Mouse (Mus musculus): ENCODE measurements around the gene Dph1.
A peak's percentile ranks its signal among the peaks of the same experiment; 100 is the strongest.

Gene Dph1

DNA sequence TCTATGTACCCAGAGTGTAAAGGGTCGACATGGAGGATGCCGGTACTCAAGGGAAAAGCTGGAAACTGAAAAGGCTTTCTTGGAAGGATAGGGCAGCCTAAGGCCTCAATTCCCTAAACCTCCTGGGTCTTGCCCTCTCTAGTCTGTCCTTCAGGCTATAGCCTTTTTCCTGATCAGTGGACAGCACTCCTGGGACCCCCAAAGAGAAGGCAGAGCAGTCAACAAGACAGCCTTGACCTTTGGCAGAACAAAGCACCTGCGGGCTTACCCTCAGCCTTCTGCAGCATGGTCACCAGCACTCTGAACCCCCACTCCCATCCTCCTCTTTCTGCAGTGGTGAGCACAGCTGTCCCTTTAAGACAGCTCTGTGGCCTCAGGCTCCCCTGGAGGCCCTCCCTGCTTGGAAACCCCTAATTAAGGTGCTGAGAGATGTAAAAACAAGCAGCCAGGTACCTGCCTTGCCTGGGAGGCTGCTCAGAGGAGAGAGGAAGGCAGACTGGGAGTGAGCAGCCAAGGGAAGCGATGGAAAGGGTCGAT lies at the start of gene Dph1:
Gene Dph1, minus strand, starts transcription at position 337 of the 537 bp plus-strand sequence.
- H3K9me3 ChIP-seq (ENCODE audit: low read length), result no peaks in the 10 kb centered on the region
- TF ChIP-seq NANOG (IDR thresholded peaks at IDR 0.05; ENCODE audit: borderline replicate concordance, low read length) (no peak), POU5F1 (IDR thresholded peaks at IDR 0.05; ENCODE audit: borderline replicate concordance, low read length) (no peak), CTCF (conservative IDR thresholded peaks at IDR 0.05; ENCODE audit: low read length) (no peak)

DNA sequence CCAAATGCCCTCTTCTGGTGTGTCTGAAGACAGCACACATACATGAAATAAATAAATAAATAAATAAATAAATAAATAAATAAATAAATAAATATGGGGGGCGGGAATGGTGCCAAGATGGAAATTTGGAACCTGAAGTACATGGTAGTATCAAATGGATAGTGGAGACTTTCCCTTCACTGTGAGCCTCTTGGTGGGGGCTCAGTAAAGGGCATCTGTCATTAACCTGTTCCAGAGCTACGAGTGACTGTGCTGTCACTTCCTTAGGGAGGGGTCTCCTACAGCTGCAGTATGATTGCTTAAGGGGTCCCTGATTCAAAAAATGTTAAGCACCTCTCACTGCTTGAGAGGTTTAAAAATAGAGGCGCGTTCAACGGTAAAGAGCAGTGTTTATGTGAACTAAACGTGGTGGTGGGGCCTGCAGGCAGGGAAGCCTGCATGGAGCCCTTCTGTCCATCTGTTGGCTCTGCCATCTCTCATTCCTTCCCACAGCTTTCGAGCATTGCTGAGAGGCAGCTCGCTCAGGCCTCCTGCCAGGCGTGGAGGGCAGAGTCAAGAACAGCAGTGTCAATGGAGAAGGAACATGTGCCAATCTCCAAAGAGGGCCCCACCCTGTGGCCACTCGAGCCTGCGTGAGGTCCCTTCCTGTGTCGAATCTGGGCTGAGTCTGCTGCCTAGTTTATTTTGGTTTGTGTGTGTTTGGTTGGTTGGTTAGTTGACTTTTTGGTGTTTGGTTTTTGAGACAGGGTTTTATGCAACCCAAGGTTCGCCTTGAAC lies 49.3 kb upstream of the Dph1 start:
- no peak overlapping the region for H3K4me3 ChIP-seq (replicated peaks; ENCODE audit: low read length)
- no peaks in the 10 kb centered on the region for H3K36me3 ChIP-seq (ENCODE audit: insufficient read depth, low read length)
- no peak for TF ChIP-seq POU5F1 (IDR thresholded peaks at IDR 0.05; ENCODE audit: borderline replicate concordance, low read length)
- TF ChIP-seq NANOG (IDR thresholded peaks at IDR 0.05; ENCODE audit: borderline replicate concordance, low read length), result no peak
- no peak for TF ChIP-seq CTCF (conservative IDR thresholded peaks at IDR 0.05; ENCODE audit: low read length)
- H3K4me1 ChIP-seq (replicated peaks; ENCODE audit: low read depth, low read length), result peaks cover 22% of the 10 kb centered on the region
- H3K27me3 ChIP-seq (ENCODE audit: insufficient read depth, low read length), result peaks cover 26% of the 10 kb centered on the region
- H3K9me3 ChIP-seq (ENCODE audit: low read length), result no peaks in the 10 kb centered on the region

More for the DNA sequence above, at the start of gene Dph1:
- Histone ChIP-seq H3K4me1 (replicated peaks; ENCODE audit: low read depth, low read length) (peaks cover 58% of the 10 kb centered on the region), H3K4me3 (replicated peaks; ENCODE audit: low read length) (peak within 1 kb of the TSS; percentile 99), H3K36me3 (ENCODE audit: insufficient read depth, low read length) (peaks cover 3% of the 10 kb centered on the region), H3K27me3 (ENCODE audit: insufficient read depth, low read length) (peaks cover 49% of the 10 kb centered on the region)

DNA sequence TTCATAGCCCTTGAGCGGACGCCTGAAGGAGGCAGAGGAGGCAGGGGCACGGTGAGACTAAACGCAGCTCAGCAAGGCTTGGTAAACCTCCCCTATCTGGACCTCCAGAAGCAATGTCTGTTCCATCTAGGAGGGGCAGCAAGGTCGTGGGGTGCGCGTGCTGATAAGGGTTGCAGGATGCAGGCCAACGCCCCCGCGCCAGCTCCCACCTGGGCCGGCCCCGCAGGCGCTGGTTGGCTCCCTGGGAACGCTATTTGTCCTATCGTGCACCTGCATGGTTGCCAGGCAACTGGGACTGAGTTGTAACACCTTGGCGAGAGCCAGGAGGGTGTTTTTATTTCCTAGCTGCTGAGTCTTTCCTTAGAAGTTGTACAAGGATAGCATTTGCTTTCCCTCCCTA lies 43.7 kb upstream of the Dph1 start:
- TF ChIP-seq NANOG (IDR thresholded peaks at IDR 0.05; ENCODE audit: borderline replicate concordance, low read length), result no peak
- TF ChIP-seq POU5F1 (IDR thresholded peaks at IDR 0.05; ENCODE audit: borderline replicate concordance, low read length), result no peak
- no peak for TF ChIP-seq CTCF (conservative IDR thresholded peaks at IDR 0.05; ENCODE audit: low read length)
- Histone ChIP-seq H3K36me3 (ENCODE audit: insufficient read depth, low read length) (no peaks in the 10 kb centered on the region), H3K4me3 (replicated peaks; ENCODE audit: low read length) (peak overlapping the region; percentile 43; the same call in 1 of the 2 replicates), H3K9me3 (ENCODE audit: low read length) (no peaks in the 10 kb centered on the region), H3K27me3 (ENCODE audit: insufficient read depth, low read length) (peaks cover 41% of the 10 kb centered on the region), H3K4me1 (replicated peaks; ENCODE audit: low read depth, low read length) (peaks cover 25% of the 10 kb centered on the region)

DNA sequence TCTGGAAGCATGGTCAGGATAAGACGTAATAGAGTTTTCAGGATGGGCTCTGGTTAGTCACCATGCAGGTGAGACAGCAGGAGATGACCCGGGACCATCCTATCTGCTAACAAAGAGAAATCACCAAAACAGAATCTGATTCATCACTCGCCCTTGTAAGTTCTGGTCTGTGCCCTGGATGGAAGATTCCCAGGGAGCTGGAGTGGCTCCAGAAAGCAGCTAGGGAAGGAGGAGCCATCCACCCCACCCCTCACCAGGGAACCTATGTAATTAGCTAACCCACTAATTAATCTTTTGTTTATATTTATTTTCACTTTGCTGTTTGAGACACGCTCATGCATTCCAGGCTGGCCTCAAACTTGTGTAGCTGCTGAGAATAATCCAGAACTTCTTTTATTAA lies 41.4 kb upstream of the Dph1 start:
- Histone ChIP-seq H3K4me1 (replicated peaks; ENCODE audit: low read depth, low read length) (peaks cover 25% of the 10 kb centered on the region), H3K27me3 (ENCODE audit: insufficient read depth, low read length) (peaks cover 39% of the 10 kb centered on the region), H3K4me3 (replicated peaks; ENCODE audit: low read length) (no peak overlapping the region), H3K9me3 (ENCODE audit: low read length) (no peaks in the 10 kb centered on the region), H3K36me3 (ENCODE audit: insufficient read depth, low read length) (no peaks in the 10 kb centered on the region)
- TF ChIP-seq POU5F1 (IDR thresholded peaks at IDR 0.05; ENCODE audit: borderline replicate concordance, low read length) (no peak), CTCF (conservative IDR thresholded peaks at IDR 0.05; ENCODE audit: low read length) (no peak)

DNA sequence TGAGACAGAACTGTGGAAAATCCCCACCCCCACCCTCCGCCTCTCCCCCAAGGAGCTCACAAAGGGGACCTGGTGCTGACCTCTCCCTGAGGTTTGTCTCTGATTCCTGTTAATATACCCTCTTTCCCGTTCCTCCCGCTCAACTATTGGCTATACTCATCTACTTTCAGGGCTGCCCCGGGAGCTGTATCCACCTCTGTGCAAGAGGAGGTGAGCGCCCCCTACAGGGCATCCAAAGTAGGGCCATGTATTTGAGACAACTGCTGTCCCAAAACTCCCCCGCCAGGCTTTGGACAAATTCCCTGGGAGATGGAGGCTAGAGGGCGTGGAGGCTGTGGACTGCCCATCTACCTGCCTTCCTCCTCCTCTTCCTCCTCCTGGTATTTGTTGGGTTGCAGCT lies 40.7 kb upstream of the Dph1 start:
- H3K4me3 ChIP-seq (replicated peaks; ENCODE audit: low read length), result no peak overlapping the region
- peaks cover 33% of the 10 kb centered on the region for H3K27me3 ChIP-seq (ENCODE audit: insufficient read depth, low read length)

DNA sequence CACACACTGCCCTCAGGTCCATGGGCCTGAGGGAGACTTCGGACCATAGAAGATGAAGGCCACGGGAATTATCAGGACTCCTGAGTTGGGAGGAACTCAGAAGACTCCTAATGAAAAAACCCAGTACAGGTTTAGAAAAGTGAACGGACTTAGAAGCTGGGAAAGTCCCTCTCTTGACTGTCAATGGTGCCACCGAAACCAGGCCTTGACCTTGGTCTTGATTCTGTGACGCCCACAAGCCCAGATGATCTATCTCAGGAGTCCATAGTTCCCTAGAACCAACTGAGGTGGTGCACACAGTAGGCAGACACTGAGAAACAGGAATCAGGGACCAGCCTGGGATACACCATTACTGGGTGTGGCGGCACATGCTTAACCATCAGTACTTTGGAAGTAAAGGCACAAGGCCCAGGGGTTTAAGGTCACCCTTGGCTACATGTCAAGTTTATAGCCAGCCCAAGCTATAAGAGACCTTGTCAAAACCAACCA lies 39.3 kb upstream of the Dph1 start:
- no peak overlapping the region for H3K4me3 ChIP-seq (replicated peaks; ENCODE audit: low read length)
- H3K36me3 ChIP-seq (ENCODE audit: insufficient read depth, low read length), result no peaks in the 10 kb centered on the region
- H3K9me3 ChIP-seq (ENCODE audit: low read length), result no peaks in the 10 kb centered on the region

More for the DNA sequence above, 40.7 kb upstream of the Dph1 start:
- Histone ChIP-seq H3K9me3 (ENCODE audit: low read length) (no peaks in the 10 kb centered on the region), H3K36me3 (ENCODE audit: insufficient read depth, low read length) (no peaks in the 10 kb centered on the region), H3K4me1 (replicated peaks; ENCODE audit: low read depth, low read length) (peaks cover 25% of the 10 kb centered on the region)
- peak; percentile 90 for TF ChIP-seq CTCF (conservative IDR thresholded peaks at IDR 0.05; ENCODE audit: low read length)
- no peak for TF ChIP-seq NANOG (IDR thresholded peaks at IDR 0.05; ENCODE audit: borderline replicate concordance, low read length)

DNA sequence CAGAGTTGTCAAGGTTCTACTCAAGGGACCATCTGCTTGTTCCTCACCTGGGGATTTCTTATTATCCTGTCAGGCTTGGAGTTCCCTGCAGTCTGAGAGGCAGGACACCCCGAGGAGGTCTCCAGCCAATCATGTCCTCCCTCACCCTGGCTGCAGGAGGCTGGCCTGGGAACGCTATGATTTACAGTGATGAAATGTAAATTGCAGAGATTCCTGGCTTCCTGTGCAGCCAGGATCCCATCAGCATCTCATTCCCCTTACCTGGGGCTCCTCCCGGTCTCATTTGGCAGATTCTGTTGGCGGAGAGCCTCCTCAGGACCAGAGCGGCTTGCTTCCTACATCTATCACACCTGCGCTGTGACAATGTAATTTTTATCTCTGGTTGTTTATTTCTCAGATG lies 38.2 kb upstream of the Dph1 start:
- no peak for TF ChIP-seq POU5F1 (IDR thresholded peaks at IDR 0.05; ENCODE audit: borderline replicate concordance, low read length)
- TF ChIP-seq CTCF (conservative IDR thresholded peaks at IDR 0.05; ENCODE audit: low read length), result no peak
- no peak for TF ChIP-seq NANOG (IDR thresholded peaks at IDR 0.05; ENCODE audit: borderline replicate concordance, low read length)

More for the DNA sequence above, 39.3 kb upstream of the Dph1 start:
- TF ChIP-seq NANOG (IDR thresholded peaks at IDR 0.05; ENCODE audit: borderline replicate concordance, low read length) (no peak), POU5F1 (IDR thresholded peaks at IDR 0.05; ENCODE audit: borderline replicate concordance, low read length) (no peak), CTCF (conservative IDR thresholded peaks at IDR 0.05; ENCODE audit: low read length) (no peak)
- H3K27me3 ChIP-seq (ENCODE audit: insufficient read depth, low read length), result peaks cover 24% of the 10 kb centered on the region
- H3K4me1 ChIP-seq (replicated peaks; ENCODE audit: low read depth, low read length), result peaks cover 28% of the 10 kb centered on the region

DNA sequence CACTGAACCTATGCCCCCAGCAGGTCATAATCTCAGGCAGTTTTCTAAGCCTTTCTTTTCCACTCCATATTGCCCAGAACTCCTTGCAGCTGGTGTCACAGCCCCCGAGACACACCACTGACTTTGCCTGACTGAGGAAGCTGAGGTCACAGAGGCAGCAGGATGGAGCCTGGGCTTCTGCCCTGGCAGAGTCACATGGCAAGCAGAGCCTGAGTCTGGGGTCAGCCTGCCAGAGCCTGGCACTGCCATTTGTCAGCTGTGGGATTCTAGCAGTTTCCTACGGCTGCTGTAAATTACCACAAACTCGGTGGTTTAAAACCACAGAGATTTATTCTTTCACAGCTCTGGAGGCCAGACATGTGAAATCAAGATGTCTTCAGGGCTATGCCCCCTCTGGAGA lies 36.6 kb upstream of the Dph1 start:
- Histone ChIP-seq H3K27me3 (ENCODE audit: insufficient read depth, low read length) (0 out of 2 replicates have a peak, but pooled peaks cover 2% of the 10 kb centered on the region), H3K4me1 (replicated peaks; ENCODE audit: low read depth, low read length) (peaks cover 27% of the 10 kb centered on the region), H3K36me3 (ENCODE audit: insufficient read depth, low read length) (no peaks in the 10 kb centered on the region), H3K9me3 (ENCODE audit: low read length) (no peaks in the 10 kb centered on the region), H3K4me3 (replicated peaks; ENCODE audit: low read length) (no peak overlapping the region)
- TF ChIP-seq POU5F1 (IDR thresholded peaks at IDR 0.05; ENCODE audit: borderline replicate concordance, low read length), result no peak
- no peak for TF ChIP-seq NANOG (IDR thresholded peaks at IDR 0.05; ENCODE audit: borderline replicate concordance, low read length)
- no peak for TF ChIP-seq CTCF (conservative IDR thresholded peaks at IDR 0.05; ENCODE audit: low read length)

More for the DNA sequence above, 38.2 kb upstream of the Dph1 start:
- Histone ChIP-seq H3K9me3 (ENCODE audit: low read length) (no peaks in the 10 kb centered on the region), H3K4me3 (replicated peaks; ENCODE audit: low read length) (no peak overlapping the region), H3K27me3 (ENCODE audit: insufficient read depth, low read length) (peaks cover 15% of the 10 kb centered on the region), H3K36me3 (ENCODE audit: insufficient read depth, low read length) (no peaks in the 10 kb centered on the region), H3K4me1 (replicated peaks; ENCODE audit: low read depth, low read length) (peaks cover 25% of the 10 kb centered on the region)

Measured in E14TG2a.4 (cell line).